Mouse (Mus musculus): ENCODE data around the gene Ptprg. TPM values are rescaled to one million over a fixed set of nuclear protein-coding genes. Genes with fewer than 3 reads are reported as not detected.

The Ptprg gene
- polyA plus RNA-seq, 1 experiment from 2014 or later: 34.4 TPM

DNA sequence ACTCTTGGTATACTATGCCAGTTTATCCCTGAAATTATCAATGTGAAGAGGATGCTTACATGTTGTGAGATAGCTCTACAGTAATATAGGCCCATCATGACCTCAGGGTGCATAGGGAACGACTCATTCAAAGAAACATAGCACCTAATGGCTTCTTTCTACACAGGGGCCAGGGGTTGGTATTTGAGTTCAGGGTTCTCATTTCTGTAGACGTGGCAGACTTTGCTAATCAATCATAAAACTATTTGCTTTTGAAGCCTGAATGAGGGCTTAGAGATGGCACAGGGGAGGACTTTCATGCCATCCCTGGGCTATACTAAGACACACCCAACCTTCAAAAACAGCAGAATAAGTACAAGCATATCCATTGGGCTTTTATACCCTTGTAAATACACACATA lies 16.4 kb downstream of the Ptprg start:
- no peaks in the 10 kb centered on the region for H3K36me3 ChIP-seq
- H3K27ac ChIP-seq: no peak overlapping the region
- no peak for ATAC-seq (ENCODE audit: insufficient number of reproducible peaks, insufficient read depth, low FRiP score, low TSS enrichment, low read depth)
- H3K27me3 ChIP-seq: no peaks in the 10 kb centered on the region
- no peaks in the 10 kb centered on the region for H3K9me3 ChIP-seq
- WGBS: 69% methylated on average over 2 of the region's 2 CpGs
- H3K9ac ChIP-seq: no peak overlapping the region
- no peak overlapping the region for H3K4me2 ChIP-seq
- H3K4me1 ChIP-seq: no peaks in the 10 kb centered on the region; the same call in 1 of the 2 replicates
- H3K4me3 ChIP-seq: no peak overlapping the region

DNA sequence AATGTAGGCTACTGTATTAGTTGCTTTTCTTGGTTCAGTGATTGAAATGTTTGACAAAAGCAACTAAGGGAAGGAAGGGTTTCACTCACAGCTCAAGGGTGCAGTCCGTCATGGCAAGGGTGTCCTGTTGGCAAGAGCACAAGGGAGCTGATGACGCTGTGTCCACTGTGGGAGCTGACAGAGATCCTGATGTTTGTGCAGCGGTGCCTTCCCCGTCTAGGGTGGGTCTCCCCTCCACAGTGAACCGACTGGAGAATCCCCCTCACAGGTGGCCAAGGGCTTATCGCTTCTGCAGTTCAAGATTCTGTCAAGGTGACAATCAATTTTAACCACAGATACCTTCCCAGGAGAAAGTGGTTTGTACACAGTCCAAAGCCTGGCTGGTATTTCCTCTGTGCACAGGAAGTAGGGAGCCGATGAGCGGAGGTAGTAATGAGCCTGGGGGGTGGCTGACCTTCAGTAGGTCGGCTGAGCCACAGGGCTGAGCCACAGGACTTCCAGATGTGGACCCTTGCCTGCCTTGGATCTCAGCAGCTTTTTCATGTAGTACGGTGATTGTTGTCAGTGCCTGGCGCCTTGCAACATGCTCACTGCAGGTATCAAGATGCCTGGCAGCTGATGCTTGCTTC lies 18.5 kb downstream of the Ptprg start:
- Histone ChIP-seq H3K4me1 (peaks cover 3% of the 10 kb centered on the region), H3K4me3 (no peak overlapping the region), H3K27me3 (no peaks in the 10 kb centered on the region), H3K36me3 (no peaks in the 10 kb centered on the region), H3K9ac (no peak overlapping the region), H3K27ac (no peak overlapping the region), H3K4me2 (no peak overlapping the region), H3K9me3 (no peaks in the 10 kb centered on the region)
- no peak for ATAC-seq (ENCODE audit: insufficient number of reproducible peaks, insufficient read depth, low FRiP score, low TSS enrichment, low read depth)
- 70% methylated on average over 11 of the region's 11 CpGs for WGBS

DNA sequence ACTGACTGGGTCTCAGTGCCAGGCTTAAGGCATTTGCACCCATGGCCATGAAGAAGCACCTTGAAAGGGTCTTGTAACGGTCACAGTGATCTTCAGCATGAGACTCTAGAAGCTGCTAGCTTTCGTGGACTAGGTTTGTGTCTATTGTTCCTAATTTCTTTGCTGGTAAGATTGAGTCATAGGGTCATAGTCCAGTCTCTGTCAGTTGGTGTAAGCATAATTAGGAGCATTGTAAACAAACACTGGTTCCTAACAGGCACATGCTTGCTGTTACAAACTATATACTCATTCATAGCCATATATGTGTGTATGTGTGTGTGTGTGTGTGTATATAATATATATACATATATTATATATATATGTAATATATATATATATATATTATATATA lies 19.1 kb downstream of the Ptprg start:
- H3K4me2 ChIP-seq: no peak overlapping the region
- H3K27ac ChIP-seq: no peak overlapping the region
- WGBS: 83% methylated on average over 2 of the region's 2 CpGs
- H3K4me1 ChIP-seq: peaks cover 8% of the 10 kb centered on the region
- H3K9me3 ChIP-seq: no peaks in the 10 kb centered on the region
- no peak overlapping the region for H3K4me3 ChIP-seq
- ATAC-seq (ENCODE audit: insufficient number of reproducible peaks, insufficient read depth, low FRiP score, low TSS enrichment, low read depth): no peak
- H3K36me3 ChIP-seq: no peaks in the 10 kb centered on the region
- H3K27me3 ChIP-seq: no peaks in the 10 kb centered on the region
- no peak overlapping the region for H3K9ac ChIP-seq

DNA sequence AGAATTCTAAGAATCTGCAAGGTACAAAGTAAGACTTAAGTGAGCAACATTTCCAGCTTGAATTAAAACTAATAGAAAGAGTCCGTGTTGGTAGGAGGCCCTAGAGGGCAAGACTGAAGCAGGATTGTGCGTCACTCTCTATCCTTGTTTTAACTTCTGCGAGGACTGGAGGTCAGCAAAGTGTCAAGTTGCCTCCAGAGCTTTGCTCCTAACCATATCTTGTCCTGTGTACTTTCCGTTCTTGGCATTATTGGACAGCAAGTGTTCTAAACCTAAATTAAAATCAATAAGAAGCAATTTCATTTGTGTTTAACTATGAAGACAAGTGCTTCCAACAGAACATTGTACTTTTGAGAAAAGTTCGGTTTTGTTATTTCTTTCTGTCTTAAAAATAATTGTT lies 20.4 kb downstream of the Ptprg start:
- Histone ChIP-seq H3K9me3 (no peaks in the 10 kb centered on the region), H3K27ac (no peak overlapping the region), H3K27me3 (no peaks in the 10 kb centered on the region), H3K4me3 (no peak overlapping the region), H3K9ac (no peak overlapping the region), H3K4me1 (peaks cover 21% of the 10 kb centered on the region), H3K4me2 (no peak overlapping the region), H3K36me3 (no peaks in the 10 kb centered on the region)
- WGBS: 58% methylated on average over 5 of the region's 5 CpGs
- no peak for ATAC-seq (ENCODE audit: insufficient number of reproducible peaks, insufficient read depth, low FRiP score, low TSS enrichment, low read depth)

DNA sequence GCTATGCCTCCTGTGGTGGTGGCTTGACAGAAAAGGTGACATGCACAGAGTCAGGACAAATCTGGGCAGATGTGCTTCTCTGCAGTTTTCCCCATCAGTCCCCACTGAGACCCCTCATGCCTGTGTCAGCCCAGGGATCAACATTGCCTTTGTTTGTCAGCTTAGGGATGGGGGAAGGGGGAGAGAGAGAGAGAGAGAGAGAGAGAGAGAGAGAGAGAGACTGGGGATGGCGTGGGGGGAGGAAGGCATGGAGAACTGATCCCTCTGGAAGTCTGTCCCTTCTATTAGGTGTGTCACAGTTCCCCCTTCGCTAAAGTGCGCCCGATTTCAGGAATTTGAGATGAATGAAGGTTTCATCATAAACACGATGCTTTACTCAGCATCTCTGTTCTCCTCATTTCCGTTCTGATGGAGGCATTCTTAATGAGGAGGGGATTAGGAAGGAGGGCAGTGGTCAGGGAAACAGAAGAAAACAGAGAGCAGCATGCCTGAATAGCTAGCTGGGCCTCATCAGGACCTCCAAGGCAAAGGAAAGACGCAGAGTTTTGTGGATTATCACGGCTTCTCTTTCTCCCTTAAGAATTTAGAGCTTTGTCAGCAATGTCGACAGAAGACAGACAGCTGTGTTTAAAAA lies 24.1 kb downstream of the Ptprg start:
- Histone ChIP-seq H3K36me3 (peaks cover 2% of the 10 kb centered on the region; the same call in 1 of the 2 replicates), H3K9ac (no peak overlapping the region), H3K4me3 (no peak overlapping the region), H3K4me2 (no peak overlapping the region), H3K27me3 (no peaks in the 10 kb centered on the region), H3K27ac (no peak overlapping the region), H3K9me3 (no peaks in the 10 kb centered on the region), H3K4me1 (peaks cover 25% of the 10 kb centered on the region)
- WGBS: 10% methylated on average over 9 of the region's 9 CpGs
- no peak for ATAC-seq (ENCODE audit: insufficient number of reproducible peaks, insufficient read depth, low FRiP score, low TSS enrichment, low read depth)

DNA sequence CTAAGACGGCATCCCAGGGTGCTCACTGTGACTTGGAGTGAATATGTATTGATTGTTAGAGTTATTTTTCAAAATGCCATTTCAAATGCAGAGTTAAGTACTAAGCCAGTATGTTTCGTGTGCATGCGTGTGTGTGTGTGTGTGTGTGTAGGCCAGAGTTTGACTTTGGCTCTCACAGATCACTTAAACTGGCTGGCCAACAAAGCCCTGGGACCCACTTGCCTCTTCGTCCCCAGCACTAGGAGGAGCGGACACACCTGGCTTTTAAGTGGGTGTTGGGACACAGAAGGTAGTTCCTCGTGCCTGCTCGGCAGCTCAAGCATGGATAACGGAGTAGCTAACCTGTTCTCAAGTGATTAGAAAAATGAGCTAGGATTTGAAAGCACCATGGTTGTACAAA lies 24.6 kb downstream of the Ptprg start:
- Histone ChIP-seq H3K27me3 (no peaks in the 10 kb centered on the region), H3K27ac (no peak overlapping the region), H3K9me3 (no peaks in the 10 kb centered on the region; the same call in none of the 2 replicates), H3K4me3 (no peak overlapping the region), H3K4me1 (peaks cover 25% of the 10 kb centered on the region), H3K4me2 (no peak overlapping the region), H3K36me3 (peaks cover 6% of the 10 kb centered on the region; the same call in 1 of the 2 replicates), H3K9ac (no peak overlapping the region)
- WGBS: 62% methylated on average over 8 of the region's 8 CpGs
- no peak for ATAC-seq (ENCODE audit: insufficient number of reproducible peaks, insufficient read depth, low FRiP score, low TSS enrichment, low read depth)

DNA sequence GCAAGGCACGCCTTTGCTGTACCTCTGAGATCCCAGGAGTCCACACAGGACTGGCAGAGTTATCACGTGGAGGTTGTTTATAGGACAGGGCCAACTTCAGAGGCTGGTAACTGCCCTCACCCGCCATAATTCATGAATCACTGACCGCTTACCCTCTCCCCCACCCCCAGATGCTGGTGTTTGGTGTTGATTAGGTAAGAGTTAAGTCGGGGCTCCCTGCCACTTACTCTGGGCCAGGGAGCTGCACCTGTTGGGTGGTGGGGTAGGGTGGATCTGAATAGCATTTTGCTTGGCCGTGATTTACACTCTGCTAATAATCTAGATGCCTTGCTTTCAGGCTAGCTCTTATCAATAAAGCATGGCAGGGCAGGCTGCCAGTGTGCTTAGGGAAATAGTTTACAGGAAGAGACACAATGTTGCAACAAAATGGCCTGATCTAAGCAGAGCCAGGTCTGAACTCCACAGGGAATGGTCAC lies 25.2 kb downstream of the Ptprg start:
- WGBS: 37% methylated on average over 6 of the region's 6 CpGs
- Histone ChIP-seq H3K36me3 (peaks cover 8% of the 10 kb centered on the region; the same call in 1 of the 2 replicates), H3K4me1 (peaks cover 25% of the 10 kb centered on the region), H3K27me3 (no peaks in the 10 kb centered on the region), H3K9ac (no peak overlapping the region), H3K4me2 (no peak overlapping the region), H3K27ac (no peak overlapping the region), H3K9me3 (peaks cover 2% of the 10 kb centered on the region), H3K4me3 (no peak overlapping the region)
- ATAC-seq (ENCODE audit: insufficient number of reproducible peaks, insufficient read depth, low FRiP score, low TSS enrichment, low read depth): no peak

DNA sequence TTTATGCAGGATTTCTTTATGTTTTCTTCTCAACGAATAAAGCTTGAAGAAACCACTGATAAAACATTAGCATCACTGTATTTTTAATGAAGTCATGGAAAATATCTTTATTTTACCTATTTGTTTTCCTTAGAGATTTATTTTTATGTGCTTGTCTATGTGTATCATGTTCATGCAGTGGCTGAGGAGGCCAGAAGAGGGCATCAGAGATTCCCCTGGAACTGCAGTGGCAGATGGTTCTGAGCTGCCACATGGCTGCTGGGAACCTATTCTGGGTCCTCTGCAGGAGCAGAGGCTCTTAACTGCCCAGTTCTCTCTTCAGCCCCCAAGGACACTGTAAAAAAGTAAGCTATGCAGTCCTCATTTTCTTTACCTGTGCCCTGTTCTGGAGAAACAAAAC lies 26.6 kb downstream of the Ptprg start:
- no peak overlapping the region for H3K27ac ChIP-seq
- no peak for ATAC-seq (ENCODE audit: insufficient number of reproducible peaks, insufficient read depth, low FRiP score, low TSS enrichment, low read depth)
- H3K9ac ChIP-seq: no peak overlapping the region
- H3K4me1 ChIP-seq: peaks cover 32% of the 10 kb centered on the region
- H3K4me2 ChIP-seq: no peak overlapping the region
- 89% methylated on average over 1 of the region's 1 CpGs for WGBS
- peaks cover 8% of the 10 kb centered on the region; the same call in 1 of the 2 replicates for H3K36me3 ChIP-seq
- no peak overlapping the region for H3K4me3 ChIP-seq
- H3K9me3 ChIP-seq: peaks cover 2% of the 10 kb centered on the region
- H3K27me3 ChIP-seq: no peaks in the 10 kb centered on the region

DNA sequence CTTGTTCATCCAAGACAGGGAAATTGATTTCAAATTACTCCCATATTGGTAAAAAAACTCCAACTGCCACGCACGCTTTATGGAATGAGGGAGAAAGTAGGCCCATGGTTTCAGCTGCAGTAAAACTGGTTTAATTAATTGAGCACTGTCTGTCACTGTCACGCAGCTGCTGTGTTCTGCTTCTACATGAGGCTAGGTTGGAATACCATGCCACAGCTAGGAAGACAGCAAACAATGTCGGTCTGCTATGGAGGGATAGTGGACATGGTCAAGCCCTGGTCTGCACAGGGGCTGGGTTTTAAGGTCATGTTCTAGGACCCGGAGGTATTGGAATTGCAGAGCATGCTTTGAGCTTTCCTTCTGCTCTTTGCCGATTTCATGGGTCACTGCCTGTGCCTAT lies 30.9 kb downstream of the Ptprg start:
- Histone ChIP-seq H3K4me3 (no peak overlapping the region), H3K27me3 (no peaks in the 10 kb centered on the region), H3K9ac (no peak overlapping the region), H3K4me2 (no peak overlapping the region), H3K4me1 (peaks cover 10% of the 10 kb centered on the region; the same call in 1 of the 2 replicates), H3K27ac (no peak overlapping the region), H3K36me3 (peaks cover 8% of the 10 kb centered on the region; the same call in 1 of the 2 replicates), H3K9me3 (peaks cover 2% of the 10 kb centered on the region)
- WGBS: 61% methylated on average over 6 of the region's 6 CpGs
- ATAC-seq (ENCODE audit: insufficient number of reproducible peaks, insufficient read depth, low FRiP score, low TSS enrichment, low read depth): no peak

DNA sequence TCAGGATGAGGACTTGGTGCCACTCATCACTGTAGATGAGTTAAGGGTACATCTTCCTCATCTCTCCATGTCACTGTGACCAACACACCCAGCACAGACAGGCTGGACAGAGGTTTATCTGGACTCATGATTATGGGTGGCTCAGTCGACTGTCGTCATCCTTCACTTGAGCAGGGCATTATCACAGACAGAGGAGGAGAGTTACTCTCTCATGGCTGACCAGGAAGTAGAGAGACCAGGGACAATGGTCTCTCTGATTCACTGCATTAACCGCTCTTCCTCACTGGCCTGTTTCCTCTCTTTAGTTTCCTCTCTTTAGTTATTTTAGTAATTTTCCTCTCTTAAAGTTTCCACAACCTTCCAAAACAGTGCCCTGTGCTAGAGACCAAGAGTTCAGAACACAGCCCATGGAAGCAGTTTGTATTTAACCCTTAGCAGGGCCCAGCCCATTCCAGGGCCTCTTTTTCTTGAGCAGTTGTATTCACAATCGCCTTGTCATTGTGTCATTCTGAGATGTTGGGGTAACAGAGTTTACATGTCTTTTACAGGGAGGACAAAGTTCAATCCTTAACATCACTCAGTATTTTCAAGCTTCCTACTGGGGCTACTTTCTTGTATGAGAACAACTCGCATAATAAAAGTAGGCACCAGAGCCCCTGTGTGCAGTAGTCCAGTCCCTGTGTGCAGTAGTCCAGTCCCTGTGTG lies 31.7 kb downstream of the Ptprg start:
- Histone ChIP-seq H3K4me3 (no peak overlapping the region), H3K27me3 (no peaks in the 10 kb centered on the region), H3K4me1 (peaks cover 16% of the 10 kb centered on the region), H3K9ac (no peak overlapping the region), H3K9me3 (peaks cover 2% of the 10 kb centered on the region), H3K36me3 (peaks cover 8% of the 10 kb centered on the region; the same call in 1 of the 2 replicates), H3K4me2 (no peak overlapping the region), H3K27ac (no peak overlapping the region)
- 68% methylated on average over 5 of the region's 5 CpGs for WGBS
- ATAC-seq (ENCODE audit: insufficient number of reproducible peaks, insufficient read depth, low FRiP score, low TSS enrichment, low read depth): no peak

DNA sequence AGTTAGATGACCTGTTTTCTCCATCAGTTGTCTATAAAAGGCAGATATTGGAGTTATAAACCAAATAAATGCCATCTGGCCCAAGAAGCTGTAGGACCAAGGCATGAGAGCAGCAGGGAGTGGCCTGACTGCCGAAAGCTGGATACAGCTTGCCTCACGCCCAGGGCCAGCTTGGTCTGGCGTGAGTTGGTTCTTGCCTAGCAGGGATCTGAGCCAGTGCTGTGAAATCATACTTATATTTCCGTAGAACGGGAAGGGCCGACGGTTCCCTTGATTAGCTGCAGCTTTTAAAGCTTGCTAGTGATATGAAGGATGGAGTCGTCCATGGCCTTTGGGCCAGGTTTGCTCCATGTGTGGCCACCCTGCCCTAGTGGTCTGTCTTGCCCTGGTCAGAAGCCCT lies 37.1 kb downstream of the Ptprg start:
- H3K27me3 ChIP-seq: no peaks in the 10 kb centered on the region
- no peak overlapping the region for H3K27ac ChIP-seq
- H3K4me1 ChIP-seq: peaks cover 23% of the 10 kb centered on the region
- no peak for ATAC-seq (ENCODE audit: insufficient number of reproducible peaks, insufficient read depth, low FRiP score, low TSS enrichment, low read depth)
- H3K36me3 ChIP-seq: no peaks in the 10 kb centered on the region
- H3K4me3 ChIP-seq: no peak overlapping the region
- no peak overlapping the region for H3K4me2 ChIP-seq
- H3K9me3 ChIP-seq: no peaks in the 10 kb centered on the region
- WGBS: 55% methylated on average over 8 of the region's 8 CpGs
- no peak overlapping the region for H3K9ac ChIP-seq

DNA sequence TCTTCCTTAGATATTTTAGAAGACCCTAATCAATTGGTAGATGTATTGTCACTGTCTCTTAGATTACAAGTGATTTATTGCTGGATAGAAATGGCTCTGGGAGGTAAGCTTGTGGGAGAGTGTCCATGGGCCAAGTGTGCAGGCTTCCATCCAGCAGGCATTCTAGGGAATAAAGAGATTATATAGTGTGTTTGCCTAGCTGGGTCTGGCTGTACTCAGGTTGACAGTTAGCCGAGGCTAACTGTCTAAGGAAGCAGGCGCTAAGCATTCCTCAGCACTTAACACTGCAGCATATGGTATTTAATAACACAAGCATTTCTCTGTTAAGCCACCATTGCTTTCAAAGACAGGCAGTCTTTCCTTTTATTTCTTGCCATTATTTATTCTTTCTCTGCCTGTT lies 39.3 kb downstream of the Ptprg start:
- Histone ChIP-seq H3K9me3 (no peaks in the 10 kb centered on the region), H3K4me1 (peaks cover 23% of the 10 kb centered on the region), H3K9ac (no peak overlapping the region), H3K36me3 (no peaks in the 10 kb centered on the region), H3K27me3 (no peaks in the 10 kb centered on the region), H3K4me2 (no peak overlapping the region), H3K4me3 (no peak overlapping the region), H3K27ac (no peak overlapping the region)
- ATAC-seq (ENCODE audit: insufficient number of reproducible peaks, insufficient read depth, low FRiP score, low TSS enrichment, low read depth): no peak
- 76% methylated on average over 2 of the region's 2 CpGs for WGBS

Data from embryonic facial prominence, embryonic 13.5 days (tissue).